Mouse (Mus musculus): ENCODE data around the gene Slit1.

The Slit1 gene

DNA sequence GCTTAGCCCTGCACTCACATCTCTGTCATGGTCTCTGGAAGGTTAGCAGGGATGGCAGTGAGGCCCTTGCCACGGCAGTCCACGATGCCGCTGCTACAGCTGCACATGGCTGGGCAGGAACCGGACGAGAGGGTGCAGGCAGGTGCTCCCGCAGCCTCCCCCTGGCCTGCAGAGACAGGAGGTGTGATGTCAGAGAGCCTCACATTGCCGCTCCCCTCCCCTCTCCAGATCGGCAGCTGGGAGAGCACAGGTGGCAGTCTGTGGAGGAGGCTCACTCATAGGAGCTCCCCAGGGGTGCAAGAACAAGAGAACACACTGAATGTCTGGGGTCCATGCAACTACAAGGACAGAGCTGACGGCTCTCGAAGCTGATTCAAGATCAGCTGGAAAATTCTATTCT is 94.1 kb downstream of the Slit1 start:
- no peak for DNase-seq

DNA sequence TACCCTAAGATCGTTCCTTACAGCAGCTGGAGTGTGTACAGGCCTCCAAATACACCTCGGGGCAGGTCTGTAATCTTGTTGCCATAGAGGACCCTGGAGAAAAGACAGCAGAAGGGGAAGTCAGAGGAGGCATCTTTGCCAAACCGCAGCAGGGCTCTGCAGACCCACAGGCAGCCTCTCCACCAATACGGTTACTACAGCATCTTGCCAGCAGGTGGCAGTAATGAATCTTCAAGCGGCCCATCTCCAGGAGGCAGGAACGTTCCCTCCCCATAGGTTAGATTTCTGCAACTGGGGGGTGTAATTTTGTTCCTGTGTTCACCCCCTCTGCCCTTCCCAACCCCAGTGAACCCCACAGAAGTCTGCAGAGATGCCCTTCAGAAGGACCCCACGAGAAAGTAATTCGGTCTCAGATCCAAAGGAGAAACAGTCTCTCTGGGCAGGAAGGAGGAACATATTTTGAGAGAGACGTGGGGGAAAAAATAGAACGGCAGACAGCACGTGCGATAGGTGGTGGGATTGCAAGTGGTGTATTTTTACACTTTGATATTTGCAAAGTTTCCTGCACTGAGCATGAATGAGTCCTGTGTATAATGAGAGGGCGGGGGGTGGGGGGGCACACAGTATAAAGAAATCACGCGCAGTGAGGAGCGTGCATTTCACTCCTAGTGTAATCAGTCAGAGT is 96.4 kb downstream of the Slit1 start:
- peak; percentile 85 for DNase-seq

DNA sequence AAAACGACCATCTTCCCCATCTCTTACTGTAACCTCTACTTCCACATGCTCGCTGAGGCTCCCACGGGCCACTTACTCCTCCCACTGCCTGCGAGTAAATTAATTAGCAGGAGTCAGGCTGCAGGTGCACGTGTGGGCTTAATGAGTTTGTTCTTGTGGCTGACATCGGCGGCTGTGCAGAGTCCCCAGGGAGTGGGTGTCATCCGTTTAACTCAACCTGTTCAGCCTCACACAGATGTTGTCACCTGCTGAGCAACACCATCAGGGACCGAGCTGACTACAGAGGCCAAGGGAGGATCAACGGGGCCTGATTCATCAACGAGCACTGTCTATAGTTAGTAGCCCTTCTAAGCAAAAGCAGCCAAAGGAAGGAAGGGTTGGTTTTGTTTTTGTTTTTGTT is 100.5 kb downstream of the Slit1 start:
- DNase-seq = no peak

DNA sequence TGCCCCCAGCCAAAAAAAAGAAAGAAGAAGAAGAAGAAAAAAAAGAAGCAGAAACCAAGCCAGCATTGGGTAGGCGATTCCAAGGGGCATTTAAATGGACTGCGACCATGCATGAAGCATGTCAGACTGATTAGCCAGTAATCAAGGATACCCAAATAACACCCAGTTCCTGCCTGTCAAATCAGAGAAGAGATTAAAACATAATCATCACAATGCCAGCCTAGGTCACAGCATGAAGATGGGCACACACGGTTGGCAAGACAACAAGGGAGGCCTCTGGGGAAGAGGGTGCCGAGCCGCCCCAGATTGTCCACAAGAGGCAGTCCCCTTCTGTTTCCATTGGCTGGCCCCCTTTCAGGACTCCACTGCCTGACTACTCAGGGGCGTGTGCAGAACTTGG is 108.5 kb downstream of the Slit1 start:
- no peak for DNase-seq

- no peak for DNase-seq
Observed at GRCm38 (mm10) chr19:41634099-41634498, 109.4 kb downstream of the Slit1 start.

GRCm38 (mm10) chr19:41629532-41629931 is 113.9 kb downstream of the Slit1 start:
- DNase-seq = peak; percentile 83

DNA sequence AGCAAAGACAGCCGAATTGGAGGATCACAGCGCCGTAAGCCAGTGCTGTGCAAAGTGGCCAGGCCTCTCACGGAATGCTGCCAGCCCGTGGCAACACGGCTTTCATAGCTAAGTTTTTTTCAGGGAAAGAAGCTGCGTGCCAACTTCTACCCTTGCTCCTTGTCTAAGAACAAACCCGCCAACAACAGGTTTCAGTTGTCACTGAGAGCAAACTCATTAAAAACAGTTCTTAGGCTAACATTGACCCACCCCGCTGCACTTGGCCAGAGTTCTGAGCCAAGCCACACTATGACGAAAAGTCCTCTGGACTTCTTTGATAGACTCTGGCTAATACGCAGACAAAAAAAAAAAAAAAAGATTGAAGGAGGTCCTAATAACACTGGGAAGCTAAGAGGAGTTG is 114.5 kb downstream of the Slit1 start:
- DNase-seq = no peak

- DNase-seq = no peak
Observed at GRCm38 (mm10) chr19:41620366-41621092, 122.9 kb downstream of the Slit1 start.

- no peak for DNase-seq
Observed at GRCm38 (mm10) chr19:41618771-41619385, 124.6 kb downstream of the Slit1 start.

DNA sequence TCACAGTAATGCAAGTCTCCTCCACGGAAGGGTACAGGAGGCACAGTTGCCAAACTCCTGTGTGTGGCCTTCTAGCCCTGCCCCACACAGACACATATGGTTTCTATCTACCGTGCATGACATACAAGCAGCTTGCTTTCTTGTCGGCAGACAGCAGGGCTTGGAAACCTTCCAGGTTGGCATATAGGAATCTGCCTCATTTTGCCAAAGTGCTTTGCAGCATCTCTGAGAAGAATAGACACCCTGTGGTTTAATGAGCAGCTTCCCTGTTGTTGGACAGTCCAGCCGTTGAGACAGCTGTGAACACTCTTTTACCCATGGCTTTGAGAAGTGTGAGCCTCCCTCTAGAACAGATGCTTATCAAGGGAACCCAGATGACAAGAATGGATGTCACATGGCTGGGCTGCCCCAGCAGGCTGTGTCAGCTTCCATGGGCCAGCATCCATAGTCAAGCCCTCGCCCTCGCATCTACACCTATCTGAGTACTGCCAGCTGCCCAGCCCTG is 125.3 kb downstream of the Slit1 start:
- DNase-seq = peak; percentile 49

DNA sequence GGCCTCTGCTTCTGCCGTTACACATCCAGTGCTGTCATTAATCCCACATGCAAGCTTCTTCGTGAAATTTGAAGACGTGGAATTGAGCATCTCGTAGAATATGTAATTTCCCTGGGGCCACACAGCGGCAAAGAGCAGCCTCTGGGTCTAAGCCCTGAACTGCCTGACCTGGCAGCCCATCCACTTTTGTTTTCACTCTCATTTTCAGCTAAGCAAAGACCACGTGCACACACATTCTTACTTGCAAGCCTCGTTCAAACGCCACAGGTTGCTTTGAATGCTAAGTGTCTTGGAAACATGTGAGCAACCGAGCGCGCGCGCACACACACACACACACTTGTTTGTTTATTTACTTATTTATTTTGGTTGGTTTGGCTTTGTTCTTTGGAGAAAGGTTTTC is 126.4 kb downstream of the Slit1 start:
- DNase-seq = no peak

DNA sequence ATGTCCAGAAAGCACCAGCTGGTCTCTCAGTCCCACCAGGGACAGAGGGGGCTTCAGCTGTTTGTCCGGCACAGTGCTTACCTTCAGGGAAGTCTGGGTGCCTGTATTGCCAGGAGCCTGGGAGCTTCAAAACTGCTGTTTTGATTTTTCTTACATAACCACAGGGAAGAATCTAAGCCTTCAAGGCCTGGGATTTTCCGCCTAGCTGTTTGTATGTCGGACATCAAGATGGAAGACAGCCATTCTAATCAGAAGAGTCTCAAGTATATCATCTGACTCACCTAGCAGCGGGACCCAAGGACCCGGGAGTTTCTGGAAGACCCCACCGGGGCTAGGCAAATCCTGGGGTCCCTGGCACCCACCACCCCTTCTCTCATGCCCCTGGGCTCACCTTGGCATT is 127.2 kb downstream of the Slit1 start:
- DNase-seq = no peak

DNA sequence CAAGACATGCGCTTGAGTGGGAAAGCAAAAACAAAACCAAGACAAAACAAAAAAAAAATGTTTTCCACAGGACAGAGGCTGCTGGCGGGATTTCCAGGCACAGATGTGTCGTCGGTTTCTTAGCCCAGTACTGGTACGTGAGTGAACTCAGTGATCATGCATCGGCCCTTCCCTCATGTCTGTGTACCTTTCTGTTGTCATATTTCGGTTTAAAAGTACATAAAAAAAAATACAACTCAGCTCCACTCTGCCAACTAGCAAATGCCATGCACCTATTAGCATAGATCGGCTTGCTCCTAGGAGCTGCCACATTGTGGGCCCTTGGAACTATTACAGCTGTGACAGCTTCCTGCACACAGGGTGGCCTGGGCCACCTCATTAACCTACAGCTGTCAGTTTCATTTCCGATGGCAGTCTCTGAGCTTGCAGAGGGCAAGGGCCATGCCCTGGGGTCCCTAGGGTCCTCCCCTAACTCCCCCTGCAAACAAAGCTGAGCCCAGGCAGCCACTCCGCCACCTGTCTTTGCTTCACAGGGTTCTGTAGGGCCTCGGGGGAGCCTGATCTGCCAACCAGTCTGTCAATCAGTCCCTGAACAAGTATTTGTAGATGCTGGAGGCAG is 127.8 kb downstream of the Slit1 start:
- DNase-seq = peak; percentile 75

- DNase-seq = peak; percentile 79
Observed at GRCm38 (mm10) chr19:41613325-41614087, 130.0 kb downstream of the Slit1 start.

GRCm38 (mm10) chr19:41611683-41612082 is 131.8 kb downstream of the Slit1 start:
- DNase-seq = no peak

GRCm38 (mm10) chr19:41606208-41606987 is 137.1 kb downstream of the Slit1 start:
- no peak for DNase-seq

- DNase-seq = no peak
Observed at GRCm38 (mm10) chr19:41600647-41601046, 142.8 kb downstream of the Slit1 start.

DNA sequence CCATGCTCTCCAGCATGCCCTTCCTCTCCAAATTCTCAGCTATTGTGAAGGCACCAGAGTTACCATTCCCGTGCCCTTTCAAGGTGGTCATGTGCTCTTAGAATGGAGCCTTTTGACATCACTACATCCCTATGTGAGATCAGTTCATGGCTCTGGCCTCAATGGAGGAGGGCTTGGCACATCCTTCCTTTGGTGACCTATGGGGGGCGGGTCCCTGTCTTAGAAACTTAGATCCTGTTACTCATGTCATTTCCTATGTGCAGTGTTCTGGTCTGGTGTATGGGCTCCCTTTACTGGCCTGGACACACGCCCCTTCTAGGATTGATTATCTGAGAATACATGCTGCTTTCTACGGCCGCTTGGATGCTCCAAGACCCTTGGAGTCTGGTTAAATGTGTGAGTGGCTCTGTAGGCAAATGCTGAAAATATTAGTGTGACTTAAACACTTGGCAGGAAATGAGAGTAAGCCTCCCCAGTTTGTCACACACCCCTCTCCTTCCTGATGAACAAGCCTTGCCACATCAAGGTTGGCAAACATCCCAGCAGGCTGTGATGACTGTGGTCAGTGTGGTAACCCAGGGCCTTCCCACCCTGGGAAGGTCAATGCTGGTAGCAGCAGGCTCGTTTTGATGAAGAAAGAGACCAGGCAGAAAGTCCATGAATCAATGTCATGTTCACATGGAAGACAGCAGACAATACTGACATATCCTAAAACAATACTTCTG is 146.1 kb downstream of the Slit1 start:
- DNase-seq = no peak

DNA sequence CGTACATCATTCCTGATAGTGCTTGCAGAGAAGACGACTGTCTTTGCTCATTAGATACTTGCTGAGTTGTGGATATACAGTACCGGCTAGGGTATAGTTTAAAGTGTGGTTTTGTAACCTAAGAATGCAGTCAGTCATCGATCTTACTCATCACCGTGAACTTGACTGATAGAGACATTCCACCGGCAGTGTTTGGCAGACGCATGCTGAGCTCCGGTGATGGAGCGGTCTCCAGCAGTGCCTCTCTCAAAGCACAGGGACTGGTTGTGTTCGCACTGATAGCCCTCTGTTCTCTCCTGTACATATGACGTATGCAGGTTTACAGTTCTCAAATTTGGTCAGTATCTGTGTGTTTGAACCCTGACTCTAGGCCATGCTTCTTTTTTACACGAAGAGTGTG is 151.7 kb downstream of the Slit1 start:
- no peak for DNase-seq

GRCm38 (mm10) chr19:41589681-41590080 is 153.8 kb downstream of the Slit1 start:
- DNase-seq = peak; percentile 7

DNA sequence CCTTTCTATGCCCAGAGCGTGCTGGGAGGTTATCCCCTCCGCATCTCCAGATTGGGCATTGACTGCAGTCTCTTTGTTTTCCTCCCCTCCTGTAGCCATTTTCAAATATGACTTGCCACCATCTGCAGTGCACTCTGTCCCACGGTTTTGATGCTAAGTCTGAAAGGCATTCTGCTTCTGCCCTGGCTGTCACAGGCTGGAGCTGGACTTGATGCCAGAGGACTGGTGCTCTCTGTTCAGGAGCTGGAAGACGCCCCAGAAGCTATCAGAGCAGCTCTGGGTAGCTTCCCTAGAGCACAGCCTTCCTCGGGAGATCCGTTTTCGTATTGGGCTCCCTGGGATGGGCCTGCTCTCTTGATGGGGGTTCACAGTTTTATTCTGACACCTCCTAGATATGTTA is 154.4 kb downstream of the Slit1 start:
- DNase-seq = no peak

Measured in embryo, embryonic 11 days (tissue).